Mouse (Mus musculus) CH12.LX (cell line): ENCODE measurements around the gene Ccl11.

ENCODE experiments used
- CTCF ChIP-seq, 2 experiments: IDR thresholded peaks in 1 of 2; conservative IDR thresholded peaks in 1 of 2; 2 replicates each; pipeline ENCODE4 v1.5.1; 2011 to 2012; ENCODE audit warnings: low read depth in 2 of 2, low read length in 2 of 2, improper control_type of control experiment in 1 of 2, inconsistent platforms in 1 of 2, mild to moderate bottlenecking in 1 of 2, moderate library complexity in 1 of 2
- ELF1 ChIP-seq: IDR thresholded peaks from 2 replicates; pipeline ENCODE4 v1.6.1; 2014; ENCODE audit warnings: low read depth, mild to moderate bottlenecking, inconsistent platforms, low read length, improper control_type of control experiment
- EP300 ChIP-seq: IDR thresholded peaks from 2 replicates; pipeline ENCODE4 v1.6.1; 2011; ENCODE audit warnings: low read length, improper control_type of control experiment
- KAT2A ChIP-seq: IDR thresholded peaks from 2 replicates; pipeline ENCODE4 v1.6.1; 2012; ENCODE audit warnings: low read length, improper control_type of control experiment, inconsistent platforms; ENCODE audit not compliant: insufficient replicate concordance
- MAX ChIP-seq: IDR thresholded peaks from 2 replicates; pipeline ENCODE4 v1.6.1; 2011; ENCODE audit warnings: low read length, improper control_type of control experiment
- MXI1 ChIP-seq: IDR thresholded peaks from 2 replicates; pipeline ENCODE4 v1.6.1; 2011; ENCODE audit warnings: mild to moderate bottlenecking, low read depth, low read length, improper control_type of control experiment
- NRF1 ChIP-seq: IDR thresholded peaks from 2 replicates; pipeline ENCODE4 v1.6.1; 2014; ENCODE audit warnings: low read depth, mild to moderate bottlenecking, inconsistent platforms, low read length, improper control_type of control experiment, moderate library complexity
- POLR2A ChIP-seq: IDR thresholded peaks from 2 replicates; pipeline ENCODE4 v1.6.1; 2011; ENCODE audit warnings: low read depth, mild to moderate bottlenecking, improper control_type of control experiment, low read length
- SIN3A ChIP-seq: IDR thresholded peaks from 2 replicates; pipeline ENCODE4 v1.6.1; 2012; ENCODE audit warnings: low read length, improper control_type of control experiment, inconsistent platforms
- ZC3H11A ChIP-seq: IDR thresholded peaks from 2 replicates; pipeline ENCODE4 v1.6.1; 2012; ENCODE audit warnings: low read depth, mild to moderate bottlenecking, inconsistent platforms, low read length, improper control_type of control experiment

GRCm38 (mm10) chr11:82084360-82084759 is 26.7 kb downstream of the Ccl11 start:
- TF ChIP-seq KAT2A (no peak), CTCF (conservative IDR thresholded peaks at IDR 0.05 in 1 of 2, IDR thresholded peaks at IDR 0.05 in 1 of 2; ENCODE audit: low read depth in 2 of 2, low read length in 2 of 2) (no peak), POLR2A (no peak), SIN3A (no peak), MAX (no peak), MXI1 (no peak), ELF1 (no peak), ZC3H11A (no peak), EP300 (no peak), NRF1 (no peak)
